Mouse (Mus musculus): ENCODE results near the gene Naaladl1. TPM values are rescaled to one million over a fixed set of nuclear protein-coding genes. Genes with fewer than 3 reads are reported as not detected.
"Not testable (repeated sequence)": the region's sequence is repeated elsewhere in the genome, so short reads cannot be mapped to it uniquely, and the experiment has no call there.

The Naaladl1 gene
- polyA plus RNA-seq, 1 experiment from 2014 or later = not detected

DNA sequence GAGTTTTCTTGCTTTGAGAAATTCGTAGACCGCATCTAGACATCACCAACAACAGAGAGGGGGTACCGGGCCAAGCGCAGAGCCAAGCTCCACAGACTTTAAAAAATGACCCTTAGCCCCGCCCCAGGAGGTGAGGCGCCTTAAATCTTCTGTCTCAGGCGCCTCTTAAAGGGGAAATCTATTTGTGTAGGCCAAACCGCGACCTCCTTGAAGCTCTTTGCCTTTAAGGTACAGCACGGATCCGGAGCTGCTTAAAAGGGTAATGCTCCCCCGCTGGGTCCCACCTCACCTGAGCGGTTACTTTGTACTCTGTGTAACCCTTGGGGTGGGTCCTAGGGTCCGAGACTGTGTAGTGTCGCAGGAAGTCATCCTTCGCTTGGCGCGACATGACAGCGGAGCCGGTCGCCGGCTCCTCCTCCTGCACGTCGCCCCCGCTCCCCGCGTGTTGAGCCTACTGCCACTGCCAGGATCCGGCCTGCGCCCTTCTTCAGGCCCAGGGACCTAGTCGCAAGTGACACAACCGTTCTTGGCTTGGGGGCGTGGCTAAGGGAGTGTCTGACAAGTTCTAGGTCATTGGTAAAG is 22.3 kb downstream of the Naaladl1 start, which contains the start of gene Snx15:
Gene Snx15, minus strand, starts transcription at position 545 of the 582 bp plus-strand sequence.
- Histone ChIP-seq H3K27ac (peak within 1 kb of the TSS; percentile 81), H3K79me2 (ENCODE audit: inconsistent target) (peaks cover 6% of the 10 kb centered on the region; the same call in 1 of the 2 replicates), H3K36me3 (ENCODE audit: inconsistent target) (0 out of 2 replicates have a peak, but pooled peaks cover 7% of the 10 kb centered on the region), H3K4me3 (ENCODE audit: inconsistent target) (peak within 1 kb of the TSS; percentile 67)
- under 1% methylated on average over 32 of the region's 32 CpGs for WGBS (ENCODE audit: missing documents)

DNA sequence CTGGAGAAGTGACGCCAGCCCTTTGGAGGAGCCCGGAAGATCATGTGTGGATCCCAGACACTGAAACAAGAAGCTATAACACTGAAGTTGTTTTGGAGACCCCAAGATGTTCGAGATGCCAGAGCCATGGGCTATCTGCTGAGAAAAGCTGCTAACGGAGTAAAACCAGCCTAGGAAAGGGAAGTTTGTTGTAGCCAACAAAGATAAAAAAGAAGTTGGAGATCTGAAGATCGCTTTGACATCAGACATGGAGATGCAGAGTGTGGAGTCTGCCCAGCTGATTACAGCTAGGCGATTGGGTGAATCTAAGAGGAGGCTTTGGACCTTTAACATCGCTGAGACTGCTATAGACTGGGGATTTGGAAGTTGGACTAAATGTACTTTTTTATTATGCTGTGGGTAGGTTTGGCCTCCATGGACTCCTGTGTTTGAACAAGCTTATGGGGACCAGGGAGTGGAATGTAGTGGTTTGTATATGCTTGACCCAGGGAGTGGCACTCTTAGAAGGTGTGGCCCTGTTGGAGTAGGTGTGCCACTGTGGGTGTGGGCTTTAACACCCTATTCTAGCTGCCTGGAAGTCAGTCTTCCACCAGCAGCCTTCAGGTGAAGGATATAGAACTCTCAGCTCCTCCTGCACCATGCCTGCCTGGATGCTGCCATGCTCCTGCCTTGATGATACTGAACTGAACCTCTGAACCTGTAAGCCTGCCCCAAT is 25.0 kb downstream of the Naaladl1 start:
- not testable (repeated sequence) for H3K4me3 ChIP-seq (ENCODE audit: inconsistent target); H3K36me3 ChIP-seq (ENCODE audit: inconsistent target); H3K79me2 ChIP-seq (ENCODE audit: inconsistent target); H3K27ac ChIP-seq
- WGBS (ENCODE audit: missing documents) = 88% methylated on average over 7 of the region's 7 CpGs

- no peaks in the 10 kb centered on the region for H3K79me2 ChIP-seq (ENCODE audit: inconsistent target)
- H3K36me3 ChIP-seq (ENCODE audit: inconsistent target) = no peaks in the 10 kb centered on the region
- H3K4me3 ChIP-seq (ENCODE audit: inconsistent target) = no peak overlapping the region
- H3K27ac ChIP-seq = no peak overlapping the region
- WGBS (ENCODE audit: missing documents) = 95% methylated on average over 7 of the region's 7 CpGs
These were observed 26.7 kb downstream of the Naaladl1 start for GRCm38 (mm10) chr19:6132171-6132827.

DNA sequence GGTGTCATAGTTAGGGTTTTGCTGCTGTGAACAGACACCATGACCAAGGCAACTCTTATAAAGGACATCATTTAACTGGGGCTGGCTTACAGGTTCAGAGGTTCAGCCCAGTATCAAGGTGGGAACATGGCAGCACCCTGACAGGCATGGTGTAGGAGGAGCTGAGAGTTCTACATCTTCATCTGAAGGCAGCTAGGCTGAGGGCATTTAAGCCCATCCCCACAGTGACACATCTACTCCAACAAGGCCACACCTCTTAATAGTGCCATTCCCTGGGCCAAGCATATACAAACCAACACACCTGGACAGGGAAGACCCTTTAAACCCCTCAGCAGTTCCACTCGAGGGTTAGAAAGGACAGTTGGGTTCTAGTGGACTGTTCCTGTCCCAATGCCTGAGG is 27.6 kb downstream of the Naaladl1 start:
- not testable (repeated sequence) for H3K4me3 ChIP-seq (ENCODE audit: inconsistent target); H3K27ac ChIP-seq
- 71% methylated on average over 1 of the region's 1 CpGs for WGBS (ENCODE audit: missing documents)

DNA sequence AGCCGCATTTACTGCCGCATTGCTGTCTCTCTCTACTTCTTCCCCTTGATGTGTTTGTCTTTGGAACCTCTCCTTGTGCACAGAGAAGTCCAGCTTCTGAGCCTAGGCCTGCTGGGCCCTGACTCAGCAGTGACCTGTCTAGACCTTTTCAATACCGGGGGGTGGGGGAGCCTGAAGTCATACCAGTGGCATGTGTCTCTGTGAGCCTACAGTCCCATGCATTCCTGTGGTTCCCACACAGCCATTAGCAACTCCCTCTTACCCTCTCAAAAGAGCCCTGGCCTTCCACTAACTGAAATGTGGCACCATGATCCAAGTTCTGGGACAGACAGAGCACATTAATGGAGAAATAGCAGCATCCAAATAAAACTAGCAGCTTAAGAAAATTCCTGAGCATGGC is 30.8 kb downstream of the Naaladl1 start:
- Histone ChIP-seq H3K27ac (no peak overlapping the region), H3K79me2 (ENCODE audit: inconsistent target) (no peaks in the 10 kb centered on the region), H3K36me3 (ENCODE audit: inconsistent target) (no peaks in the 10 kb centered on the region), H3K4me3 (ENCODE audit: inconsistent target) (no peak overlapping the region)
- 93% methylated on average over 3 of the region's 3 CpGs for whole genome bisulfite sequencing (ENCODE audit: missing documents)

More for the DNA sequence above, 27.6 kb downstream of the Naaladl1 start:
- not testable (repeated sequence) for H3K36me3 ChIP-seq (ENCODE audit: inconsistent target); H3K79me2 ChIP-seq (ENCODE audit: inconsistent target)

GRCm38 (mm10) chr19:6139701-6140100 is 34.1 kb downstream of the Naaladl1 start:
- Histone ChIP-seq H3K36me3 (ENCODE audit: inconsistent target) (no peaks in the 10 kb centered on the region), H3K27ac (no peak overlapping the region), H3K4me3 (ENCODE audit: inconsistent target) (peak overlapping the region; percentile 49; the same call in 1 of the 2 replicates), H3K79me2 (ENCODE audit: inconsistent target) (no peaks in the 10 kb centered on the region)
- 92% methylated on average over 6 of the region's 6 CpGs for WGBS (ENCODE audit: missing documents)

DNA sequence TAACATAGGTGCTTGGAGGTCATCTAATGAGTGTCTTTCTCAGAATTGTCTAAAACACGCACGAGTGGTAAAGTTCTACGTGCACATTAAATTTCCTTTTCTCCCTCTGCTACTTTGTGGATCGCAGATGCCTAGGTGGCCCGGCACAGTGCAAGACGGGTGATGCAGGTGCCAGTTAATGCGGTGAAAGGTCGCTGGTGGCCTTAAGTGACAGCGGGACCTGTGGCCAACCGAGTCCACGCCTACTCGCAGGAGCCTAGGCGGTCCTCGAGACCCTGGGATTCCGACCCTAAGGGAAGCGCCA is 34.7 kb downstream of the Naaladl1 start:
- Histone ChIP-seq H3K79me2 (ENCODE audit: inconsistent target) (no peaks in the 10 kb centered on the region), H3K36me3 (ENCODE audit: inconsistent target) (no peaks in the 10 kb centered on the region), H3K4me3 (ENCODE audit: inconsistent target) (peak overlapping the region; percentile 49), H3K27ac (peak overlapping the region; percentile 40)
- 3% methylated on average over 16 of the region's 16 CpGs for WGBS (ENCODE audit: missing documents)

DNA sequence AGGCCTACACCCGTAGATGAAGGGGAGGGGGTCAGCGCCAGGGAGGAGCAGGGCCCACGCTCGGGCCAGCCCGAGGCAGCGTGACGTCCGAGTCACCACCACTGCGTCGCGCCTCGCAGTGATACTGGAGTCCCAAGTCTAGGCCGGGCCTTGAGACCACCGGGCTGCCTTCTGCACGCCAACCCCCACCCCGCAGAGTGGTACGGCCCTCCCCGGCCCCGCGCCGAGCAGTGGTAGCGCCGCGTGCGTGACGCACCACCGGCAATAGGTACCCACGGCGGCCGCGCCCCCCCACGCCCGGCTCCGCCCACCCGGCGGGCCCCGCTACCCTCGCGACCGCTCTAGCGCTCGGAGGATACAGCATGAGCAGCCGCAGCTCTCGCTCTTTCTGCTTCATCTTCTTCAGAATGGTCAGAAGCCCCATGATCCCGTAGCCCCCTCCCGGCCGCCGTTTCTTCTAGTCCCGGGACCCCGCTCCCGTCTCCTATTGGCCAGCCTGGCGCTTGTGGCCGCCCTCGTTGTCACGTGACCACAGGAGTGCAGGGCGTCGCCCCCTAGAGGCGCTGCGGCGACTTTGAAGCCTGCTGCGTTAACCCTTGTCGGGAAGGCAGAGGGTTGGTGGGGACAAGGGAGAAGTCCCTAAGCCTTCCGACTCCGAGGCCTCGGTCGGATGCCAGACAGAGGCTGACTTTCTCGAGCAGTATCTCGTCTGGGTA is 35.3 kb downstream of the Naaladl1 start, which contains the start of gene Batf2:
Gene Batf2, plus strand, starts transcription at position 306 of the 716 bp plus-strand sequence.
- H3K36me3 ChIP-seq (ENCODE audit: inconsistent target) = no peaks in the 10 kb centered on the region
- 1% methylated on average over 64 of the region's 68 CpGs for WGBS (ENCODE audit: missing documents)
- no peaks in the 10 kb centered on the region for H3K79me2 ChIP-seq (ENCODE audit: inconsistent target)
- peak within 1 kb of the TSS; percentile 92 for H3K27ac ChIP-seq
- H3K4me3 ChIP-seq (ENCODE audit: inconsistent target) = peak within 1 kb of the TSS; percentile 49

GRCm38 (mm10) chr19:6141394-6141749 is 35.8 kb downstream of the Naaladl1 start, which contains the start of gene Arl2:
TSS of gene Arl2 (minus strand) at chr19:6141548.
- H3K4me3 ChIP-seq (ENCODE audit: inconsistent target) = peak within 1 kb of the TSS; percentile 49
- peak within 1 kb of the TSS; percentile 92 for H3K27ac ChIP-seq
- 4% methylated on average over 15 of the region's 15 CpGs for WGBS (ENCODE audit: missing documents)
- no peaks in the 10 kb centered on the region for H3K79me2 ChIP-seq (ENCODE audit: inconsistent target)
- no peaks in the 10 kb centered on the region for H3K36me3 ChIP-seq (ENCODE audit: inconsistent target)

GRCm38 (mm10) chr19:6144842-6145241 is 39.3 kb downstream of the Naaladl1 start:
- Histone ChIP-seq H3K27ac (no peak overlapping the region), H3K36me3 (ENCODE audit: inconsistent target) (no peaks in the 10 kb centered on the region), H3K4me3 (ENCODE audit: inconsistent target) (no peak overlapping the region), H3K79me2 (ENCODE audit: inconsistent target) (no peaks in the 10 kb centered on the region)
- WGBS (ENCODE audit: missing documents) = 85% methylated on average over 5 of the region's 5 CpGs

DNA sequence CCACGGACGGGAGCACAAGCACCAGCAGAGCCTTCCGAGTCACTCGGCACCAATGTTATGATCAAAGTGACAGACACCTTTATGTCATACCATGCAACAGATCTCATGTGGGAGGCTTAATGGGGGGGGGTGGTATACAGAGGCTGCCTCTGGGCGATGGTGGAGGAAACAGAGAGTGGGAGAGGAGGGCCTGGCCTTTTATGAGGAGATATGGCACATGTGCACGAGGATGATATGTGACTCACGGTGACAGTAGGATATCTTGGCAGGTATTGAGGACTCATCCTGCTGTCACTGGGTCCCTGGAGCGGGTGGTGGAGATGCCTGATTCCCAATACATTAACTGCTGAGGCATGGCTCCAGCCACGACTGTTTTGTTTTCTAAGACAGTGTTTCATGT is 49.6 kb downstream of the Naaladl1 start:
- no peaks in the 10 kb centered on the region for H3K79me2 ChIP-seq (ENCODE audit: inconsistent target)
- 92% methylated on average over 9 of the region's 9 CpGs for WGBS (ENCODE audit: missing documents)
- H3K27ac ChIP-seq = no peak overlapping the region
- no peak overlapping the region for H3K4me3 ChIP-seq (ENCODE audit: inconsistent target)
- H3K36me3 ChIP-seq (ENCODE audit: inconsistent target) = no peaks in the 10 kb centered on the region

DNA sequence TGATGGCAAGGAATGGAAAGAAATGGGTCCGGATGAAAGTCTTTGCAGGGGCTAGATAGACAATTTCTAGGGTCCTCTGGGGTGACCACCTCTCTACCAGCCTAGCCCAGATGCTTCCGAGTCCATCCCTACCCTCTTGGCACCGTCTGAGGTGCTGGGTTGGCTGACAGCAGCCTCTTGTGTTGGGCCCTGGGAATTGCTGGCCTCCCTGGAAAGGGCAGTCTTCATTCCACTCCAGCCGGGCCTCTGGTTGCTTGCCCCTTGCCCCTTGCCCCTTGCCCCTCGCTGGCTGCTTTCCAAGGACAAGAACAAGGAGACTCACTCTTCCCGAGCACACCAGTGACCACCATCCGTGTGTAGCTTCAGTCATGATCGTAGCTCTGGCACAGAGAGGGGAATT is 50.8 kb downstream of the Naaladl1 start:
- Histone ChIP-seq H3K27ac (peak overlapping the region; percentile 28; the same call in 1 of the 2 replicates), H3K36me3 (ENCODE audit: inconsistent target) (no peaks in the 10 kb centered on the region), H3K4me3 (ENCODE audit: inconsistent target) (no peak overlapping the region), H3K79me2 (ENCODE audit: inconsistent target) (no peaks in the 10 kb centered on the region)
- WGBS (ENCODE audit: missing documents) = 95% methylated on average over 8 of the region's 8 CpGs

DNA sequence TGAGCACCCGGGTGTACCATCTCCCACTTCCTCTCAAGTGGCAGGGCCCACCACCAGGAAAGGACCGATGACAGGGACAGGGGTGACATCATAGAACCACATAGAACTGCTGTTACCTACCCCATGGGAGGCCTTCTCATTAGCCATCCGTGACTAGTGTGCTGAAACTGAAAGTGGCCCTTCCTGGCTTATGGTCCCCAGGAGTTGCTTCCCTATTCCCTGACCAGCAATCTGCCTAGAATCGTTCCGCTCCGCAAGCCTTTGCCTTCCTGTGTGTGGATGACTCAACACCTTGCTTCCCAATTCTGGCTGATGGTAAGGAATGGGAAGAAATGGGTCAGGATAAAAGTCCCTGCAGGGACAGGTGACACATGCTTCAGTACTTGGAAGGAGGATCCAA is 51.6 kb downstream of the Naaladl1 start:
- peak overlapping the region; percentile 28 for H3K27ac ChIP-seq
- H3K36me3 ChIP-seq (ENCODE audit: inconsistent target) = no peaks in the 10 kb centered on the region
- WGBS (ENCODE audit: missing documents) = 4% methylated on average over 6 of the region's 6 CpGs
- no peaks in the 10 kb centered on the region for H3K79me2 ChIP-seq (ENCODE audit: inconsistent target)
- no peak overlapping the region for H3K4me3 ChIP-seq (ENCODE audit: inconsistent target)

DNA sequence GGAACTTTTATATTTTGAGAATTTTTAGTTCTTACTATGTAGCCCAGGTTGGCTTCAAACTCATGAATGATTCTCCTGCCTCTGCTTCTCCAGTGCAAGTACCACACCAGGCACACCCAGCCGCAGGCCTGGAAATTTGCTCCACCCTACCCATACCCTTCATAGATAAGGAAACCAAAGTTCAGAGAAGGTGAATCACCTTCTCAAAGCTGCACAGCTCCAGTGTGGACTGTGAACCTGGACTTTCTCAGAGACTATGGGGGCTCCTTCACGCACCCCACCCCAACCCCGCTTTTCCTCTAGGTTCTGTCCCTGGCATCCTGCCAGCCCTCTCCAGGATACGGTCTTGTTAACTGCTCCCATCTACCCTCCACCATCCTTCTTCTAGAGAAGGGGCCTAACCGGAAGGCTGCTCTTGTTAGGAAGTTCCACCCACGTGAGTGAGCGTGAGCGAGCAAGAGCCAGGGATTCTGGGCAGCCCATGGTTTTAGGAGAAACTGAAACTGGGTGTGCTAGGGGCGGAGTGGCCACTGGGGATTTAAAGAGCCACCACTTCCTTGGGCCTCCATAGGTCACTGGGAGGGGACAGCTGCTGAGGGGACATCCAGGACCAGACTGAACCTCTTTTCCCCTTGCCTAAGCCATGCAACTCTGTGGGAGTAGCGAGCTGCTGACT is 58.4 kb downstream of the Naaladl1 start:
- Histone ChIP-seq H3K4me3 (ENCODE audit: inconsistent target) (peak overlapping the region; percentile 31), H3K79me2 (ENCODE audit: inconsistent target) (peaks cover 9% of the 10 kb centered on the region; the same call in 1 of the 2 replicates), H3K36me3 (ENCODE audit: inconsistent target) (peaks cover 8% of the 10 kb centered on the region; the same call in 1 of the 2 replicates), H3K27ac (peak overlapping the region; percentile 24)
- 45% methylated on average over 10 of the region's 10 CpGs for WGBS (ENCODE audit: missing documents)

Measured in macrophage (primary cell).